Mouse (Mus musculus): Measurements from ENCODE around the gene Ddx4. TPM values are rescaled to one million over a fixed set of nuclear protein-coding genes. Genes with fewer than 3 reads are reported as not detected.
"Not testable (repeated sequence)": the region's sequence is repeated elsewhere in the genome, so short reads cannot be mapped to it uniquely, and the experiment has no call there.

The Ddx4 gene
- polyA plus RNA-seq, 1 experiment from 2014 or later: 0.71 TPM

DNA sequence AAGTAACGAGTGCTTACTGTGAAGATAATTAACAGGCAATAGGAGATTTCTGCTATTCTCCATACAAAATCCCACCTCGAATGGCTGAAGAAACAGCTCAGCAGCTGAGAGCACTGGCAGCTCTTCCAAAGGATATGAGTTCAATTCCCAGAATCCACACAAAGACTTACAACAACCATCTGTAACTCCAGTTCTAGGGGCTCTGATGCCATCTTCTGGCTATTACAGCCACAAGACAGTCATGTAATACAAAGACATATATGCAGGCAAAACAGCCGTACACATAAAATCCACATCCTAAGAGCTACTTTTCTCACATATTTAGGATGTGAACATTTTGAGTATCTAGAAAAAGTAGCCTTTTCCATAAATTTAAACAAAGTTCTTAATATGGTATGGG lies 30.7 kb downstream of the Ddx4 start:
- no peak overlapping the region for H3K4me2 ChIP-seq (ENCODE audit: low read depth, low read length)
- WGBS: 82% methylated on average over 3 of the region's 3 CpGs
- no peak overlapping the region for H3K4me3 ChIP-seq (ENCODE audit: low read depth, low read length)
- H3K9ac ChIP-seq (replicated peaks; ENCODE audit: low read depth, low read length): no peak overlapping the region
- ATAC-seq (ENCODE audit: low read depth): no peak
- no peak overlapping the region for H3K27ac ChIP-seq (ENCODE audit: low read depth, low read length)
- H3K9me3 ChIP-seq (ENCODE audit: control insufficient read depth, low read length): no peaks in the 10 kb centered on the region
- no peaks in the 10 kb centered on the region for H3K4me1 ChIP-seq (ENCODE audit: control insufficient read depth, insufficient read depth, low read length)
- no peaks in the 10 kb centered on the region for H3K27me3 ChIP-seq (ENCODE audit: control insufficient read depth, insufficient read depth, low read length)
- no peaks in the 10 kb centered on the region for H3K36me3 ChIP-seq (ENCODE audit: control insufficient read depth, insufficient read depth, low read length)

- no peak for ATAC-seq (ENCODE audit: low read depth)
- H3K27ac ChIP-seq (ENCODE audit: low read depth, low read length): no peak overlapping the region
- H3K9ac ChIP-seq (replicated peaks; ENCODE audit: low read depth, low read length): no peak overlapping the region
- no peaks in the 10 kb centered on the region for H3K9me3 ChIP-seq (ENCODE audit: control insufficient read depth, low read length)
- 89% methylated on average over 3 of the region's 3 CpGs for WGBS
- H3K27me3 ChIP-seq (ENCODE audit: control insufficient read depth, insufficient read depth, low read length): no peaks in the 10 kb centered on the region
- no peak overlapping the region for H3K4me3 ChIP-seq (ENCODE audit: low read depth, low read length)
- H3K4me1 ChIP-seq (ENCODE audit: control insufficient read depth, insufficient read depth, low read length): no peaks in the 10 kb centered on the region
- no peaks in the 10 kb centered on the region for H3K36me3 ChIP-seq (ENCODE audit: control insufficient read depth, insufficient read depth, low read length)
- no peak overlapping the region for H3K4me2 ChIP-seq (ENCODE audit: low read depth, low read length)
These were observed 43.7 kb downstream of the Ddx4 start for GRCm38 (mm10) chr13:112608606-112609005.

GRCm38 (mm10) chr13:112604411-112604810 lies 47.9 kb downstream of the Ddx4 start:
- no peak for ATAC-seq (ENCODE audit: low read depth)
- Histone ChIP-seq H3K4me2 (ENCODE audit: low read depth, low read length) (no peak overlapping the region), H3K36me3 (ENCODE audit: control insufficient read depth, insufficient read depth, low read length) (no peaks in the 10 kb centered on the region), H3K27ac (ENCODE audit: low read depth, low read length) (no peak overlapping the region), H3K9me3 (ENCODE audit: control insufficient read depth, low read length) (no peaks in the 10 kb centered on the region), H3K27me3 (ENCODE audit: control insufficient read depth, insufficient read depth, low read length) (no peaks in the 10 kb centered on the region), H3K9ac (replicated peaks; ENCODE audit: low read depth, low read length) (no peak overlapping the region), H3K4me3 (ENCODE audit: low read depth, low read length) (no peak overlapping the region), H3K4me1 (ENCODE audit: control insufficient read depth, insufficient read depth, low read length) (no peaks in the 10 kb centered on the region)
- WGBS: 80% methylated on average over 4 of the region's 4 CpGs

DNA sequence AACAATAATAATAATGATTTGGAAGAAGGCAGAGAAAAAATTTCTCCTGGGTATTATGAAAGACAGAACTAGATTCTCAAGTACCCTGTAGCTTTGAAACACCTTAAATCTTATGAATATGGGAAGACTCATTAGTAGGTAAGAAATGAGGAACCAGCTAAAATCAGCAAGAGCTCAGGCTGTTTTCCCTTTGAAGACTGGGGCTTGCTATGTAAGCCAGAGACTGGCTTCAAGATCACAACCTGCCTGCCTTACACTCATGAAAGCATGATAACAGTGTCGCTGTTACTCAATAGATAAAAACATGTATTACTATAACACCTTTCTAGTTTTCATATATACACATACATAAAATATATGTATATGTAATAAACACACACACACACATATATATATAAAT lies 48.4 kb downstream of the Ddx4 start:
- H3K4me1 ChIP-seq (ENCODE audit: control insufficient read depth, insufficient read depth, low read length): no peaks in the 10 kb centered on the region
- H3K4me3 ChIP-seq (ENCODE audit: low read depth, low read length): no peak overlapping the region
- no peak overlapping the region for H3K9ac ChIP-seq (replicated peaks; ENCODE audit: low read depth, low read length)
- ATAC-seq (ENCODE audit: low read depth): no peak
- H3K4me2 ChIP-seq (ENCODE audit: low read depth, low read length): no peak overlapping the region
- no peaks in the 10 kb centered on the region for H3K9me3 ChIP-seq (ENCODE audit: control insufficient read depth, low read length)
- no peak overlapping the region for H3K27ac ChIP-seq (ENCODE audit: low read depth, low read length)
- no peaks in the 10 kb centered on the region for H3K27me3 ChIP-seq (ENCODE audit: control insufficient read depth, insufficient read depth, low read length)
- 92% methylated on average over 1 of the region's 1 CpGs for WGBS
- no peaks in the 10 kb centered on the region for H3K36me3 ChIP-seq (ENCODE audit: control insufficient read depth, insufficient read depth, low read length)

DNA sequence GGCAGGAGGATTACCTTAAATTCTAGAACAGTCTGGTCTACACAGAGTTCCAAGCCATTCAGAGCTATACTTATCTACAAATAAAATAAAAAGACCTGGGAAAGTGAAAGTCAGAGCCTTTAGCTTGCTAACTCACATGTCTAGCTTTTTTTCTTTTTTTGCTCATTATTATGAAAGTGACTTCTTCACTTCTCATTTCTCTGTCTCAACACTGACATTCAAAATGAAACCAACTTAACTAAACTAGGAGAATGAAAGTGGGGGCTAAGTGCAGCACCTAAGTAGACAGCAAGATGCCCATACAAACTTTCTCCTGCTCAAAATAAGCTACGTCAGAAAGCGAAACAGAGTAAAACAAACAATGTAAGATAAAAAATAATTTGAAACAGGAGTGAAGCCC lies 49.7 kb downstream of the Ddx4 start:
- Histone ChIP-seq H3K27me3 (ENCODE audit: control insufficient read depth, insufficient read depth, low read length) (no peaks in the 10 kb centered on the region), H3K27ac (ENCODE audit: low read depth, low read length) (no peak overlapping the region), H3K9me3 (ENCODE audit: control insufficient read depth, low read length) (no peaks in the 10 kb centered on the region), H3K4me2 (ENCODE audit: low read depth, low read length) (no peak overlapping the region), H3K4me1 (ENCODE audit: control insufficient read depth, insufficient read depth, low read length) (no peaks in the 10 kb centered on the region), H3K4me3 (ENCODE audit: low read depth, low read length) (no peak overlapping the region), H3K9ac (replicated peaks; ENCODE audit: low read depth, low read length) (no peak overlapping the region), H3K36me3 (ENCODE audit: control insufficient read depth, insufficient read depth, low read length) (no peaks in the 10 kb centered on the region)
- ATAC-seq (ENCODE audit: low read depth): no peak
- WGBS: 96% methylated on average over 2 of the region's 2 CpGs

- H3K4me2 ChIP-seq (ENCODE audit: low read depth, low read length); H3K9me3 ChIP-seq (ENCODE audit: control insufficient read depth, low read length); H3K36me3 ChIP-seq (ENCODE audit: control insufficient read depth, insufficient read depth, low read length); H3K4me3 ChIP-seq (ENCODE audit: low read depth, low read length); ATAC-seq (ENCODE audit: low read depth); H3K9ac ChIP-seq (replicated peaks; ENCODE audit: low read depth, low read length); H3K27me3 ChIP-seq (ENCODE audit: control insufficient read depth, insufficient read depth, low read length); H3K4me1 ChIP-seq (ENCODE audit: control insufficient read depth, insufficient read depth, low read length); H3K27ac ChIP-seq (ENCODE audit: low read depth, low read length): not testable (repeated sequence)
- WGBS: 98% methylated on average over 5 of the region's 8 CpGs
These were observed 58.0 kb downstream of the Ddx4 start, which contains the start of gene Il31ra for GRCm38 (mm10) chr13:112594260-112594659. TSS of gene Il31ra (minus strand) at chr13:112594360.

DNA sequence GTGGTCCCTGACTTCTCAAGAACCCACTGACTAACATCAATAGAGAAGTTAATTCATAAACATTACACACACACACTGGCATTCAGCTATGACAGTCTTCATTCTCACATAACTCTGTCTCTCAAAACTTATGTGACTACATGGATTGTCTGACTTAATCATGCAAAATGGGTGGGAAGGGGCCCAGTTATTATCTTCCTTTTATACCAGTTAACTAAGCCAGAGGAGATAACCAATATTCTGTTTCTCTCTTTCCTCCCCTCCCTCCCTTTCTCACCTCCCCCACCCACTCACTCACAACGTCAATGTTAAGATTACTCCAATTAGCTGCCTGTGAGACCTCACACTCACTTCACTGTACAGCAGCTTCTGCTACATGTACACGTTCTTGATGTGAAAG lies 62.0 kb downstream of the Ddx4 start:
- no peak overlapping the region for H3K27ac ChIP-seq (ENCODE audit: low read depth, low read length)
- H3K4me3 ChIP-seq (ENCODE audit: low read depth, low read length): no peak overlapping the region
- H3K4me2 ChIP-seq (ENCODE audit: low read depth, low read length): no peak overlapping the region
- H3K9ac ChIP-seq (replicated peaks; ENCODE audit: low read depth, low read length): no peak overlapping the region
- 59% methylated on average over 2 of the region's 2 CpGs for WGBS
- H3K36me3 ChIP-seq (ENCODE audit: control insufficient read depth, insufficient read depth, low read length): no peaks in the 10 kb centered on the region
- H3K27me3 ChIP-seq (ENCODE audit: control insufficient read depth, insufficient read depth, low read length): no peaks in the 10 kb centered on the region
- ATAC-seq (ENCODE audit: low read depth): no peak
- no peaks in the 10 kb centered on the region for H3K4me1 ChIP-seq (ENCODE audit: control insufficient read depth, insufficient read depth, low read length)
- H3K9me3 ChIP-seq (ENCODE audit: control insufficient read depth, low read length): no peaks in the 10 kb centered on the region

DNA sequence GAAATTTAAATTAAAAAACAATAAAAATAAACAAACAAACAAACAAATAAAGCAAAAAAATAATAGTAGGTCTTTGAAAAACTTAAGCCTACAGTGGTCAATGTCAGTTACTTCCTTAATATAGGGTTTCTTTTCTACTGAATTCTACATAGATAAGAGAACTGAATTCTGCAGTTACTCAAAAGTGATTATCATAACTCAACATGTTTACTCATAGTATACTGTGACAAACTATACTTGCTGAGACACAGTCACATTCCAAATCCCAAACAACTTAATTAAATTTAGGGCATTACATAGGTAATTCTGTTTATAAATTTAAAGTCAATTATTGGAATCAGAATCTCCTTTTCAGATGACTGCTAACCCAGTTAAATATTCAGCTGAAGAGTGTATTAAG lies 62.6 kb downstream of the Ddx4 start:
- no peak overlapping the region for H3K9ac ChIP-seq (replicated peaks; ENCODE audit: low read depth, low read length)
- H3K27ac ChIP-seq (ENCODE audit: low read depth, low read length): no peak overlapping the region
- H3K27me3 ChIP-seq (ENCODE audit: control insufficient read depth, insufficient read depth, low read length): no peaks in the 10 kb centered on the region
- H3K4me3 ChIP-seq (ENCODE audit: low read depth, low read length): no peak overlapping the region
- no peaks in the 10 kb centered on the region for H3K36me3 ChIP-seq (ENCODE audit: control insufficient read depth, insufficient read depth, low read length)
- H3K9me3 ChIP-seq (ENCODE audit: control insufficient read depth, low read length): no peaks in the 10 kb centered on the region
- no peak overlapping the region for H3K4me2 ChIP-seq (ENCODE audit: low read depth, low read length)
- H3K4me1 ChIP-seq (ENCODE audit: control insufficient read depth, insufficient read depth, low read length): no peaks in the 10 kb centered on the region
- ATAC-seq (ENCODE audit: low read depth): no peak

GRCm38 (mm10) chr13:112584556-112585237 lies 67.6 kb downstream of the Ddx4 start:
- Histone ChIP-seq H3K4me2 (ENCODE audit: low read depth, low read length) (no peak overlapping the region), H3K4me1 (ENCODE audit: control insufficient read depth, insufficient read depth, low read length) (no peaks in the 10 kb centered on the region; the same call in 1 of the 2 replicates), H3K9me3 (ENCODE audit: control insufficient read depth, low read length) (no peaks in the 10 kb centered on the region), H3K36me3 (ENCODE audit: control insufficient read depth, insufficient read depth, low read length) (no peaks in the 10 kb centered on the region), H3K4me3 (ENCODE audit: low read depth, low read length) (no peak overlapping the region), H3K27me3 (ENCODE audit: control insufficient read depth, insufficient read depth, low read length) (no peaks in the 10 kb centered on the region), H3K27ac (ENCODE audit: low read depth, low read length) (no peak overlapping the region), H3K9ac (replicated peaks; ENCODE audit: low read depth, low read length) (no peak overlapping the region)
- no peak for ATAC-seq (ENCODE audit: low read depth)
- 75% methylated on average over 7 of the region's 7 CpGs for WGBS

Data from neural tube, embryonic 14.5 days (tissue).